Mouse (Mus musculus) megakaryocyte, embryonic 14.5 days (primary cell): ENCODE data around the gene Caps2.
"Not testable (repeated sequence)": the region's sequence is repeated elsewhere in the genome, so short reads cannot be mapped to it uniquely, and the experiment has no call there.

Experiments used
- FLI1 ChIP-seq: IDR thresholded peaks from 2 replicates; pipeline ENCODE4 v1.6.1; 2012; ENCODE audit warnings: low read length, inconsistent platforms, mixed read lengths
- GATA1 ChIP-seq: IDR thresholded peaks from 3 replicates; pipeline ENCODE4 v1.6.1; 2012; ENCODE audit warnings: mixed read lengths, low read length, inconsistent platforms, borderline replicate concordance

DNA sequence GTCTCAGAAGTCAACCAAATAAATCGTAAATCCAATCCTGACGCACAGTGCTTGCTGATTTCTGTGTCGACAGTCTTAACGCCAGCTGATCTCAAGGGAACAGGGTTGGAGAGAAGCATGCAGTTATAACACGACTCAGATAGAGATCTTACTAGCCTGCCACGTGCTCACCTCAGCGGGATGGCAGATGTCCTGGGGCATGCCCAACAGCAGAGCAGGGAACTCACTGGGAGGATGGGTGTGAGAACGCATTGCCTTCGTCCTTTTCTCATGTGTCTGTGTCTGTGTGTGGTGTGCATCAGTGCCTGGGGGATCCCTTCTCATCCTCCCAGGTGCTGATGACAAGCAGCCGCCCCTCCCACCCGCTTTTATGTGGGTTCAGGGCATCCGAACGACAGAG lies 13.6 kb downstream of the Caps2 start:
- TF ChIP-seq GATA1, FLI1: not testable (repeated sequence)
